Mouse (Mus musculus) monocyte, adult 5-6 weeks (primary cell): Measurements from ENCODE around the gene Cela1. TPM values are rescaled to one million over a fixed set of nuclear protein-coding genes. Genes with fewer than 3 reads are reported as not detected.

Experiments
- total RNA-seq: library from RNA; stranded (forward); fragments of 200-1000, 200-491, 200-594 nt; gene quantifications from 3 replicates; pipeline ENCODE4 v1.2.3, GENCODE M21; 2017

Gene Cela1
- total RNA-seq, 1 experiment from 2014 or later: 2.6 TPM

Other genes starting within 250 kb of the Cela1 start
- gene Letmd1, start 218.9 kb downstream of the Cela1 start, total RNA-seq: 12.8 to 20.7 TPM (median 13.0 TPM) in 3 replicates
- 3.4 to 4.2 TPM (median 3.6 TPM) in 3 replicates for gene Csrnp2, start 192.4 kb downstream of the Cela1 start, total RNA-seq
- 4.9 to 13.8 TPM (median 10.3 TPM) in 3 replicates for gene Tfcp2, start 135.9 kb downstream of the Cela1 start, total RNA-seq
- gene Pou6f1, start 87.9 kb downstream of the Cela1 start, total RNA-seq: 5.8 to 17.7 TPM (median 16.6 TPM) in 3 replicates
- gene Dazap2, start 72.6 kb downstream of the Cela1 start, total RNA-seq: 302 to 403 TPM (median 317 TPM) in 3 replicates
- gene Smagp, start 51.0 kb downstream of the Cela1 start, total RNA-seq: 9.8 to 17.2 TPM (median 15.0 TPM) in 3 replicates
- gene Bin2, start 18.4 kb downstream of the Cela1 start, total RNA-seq: 579 to 859 TPM (median 610 TPM) in 3 replicates
- 43.8 to 60.6 TPM (median 51.3 TPM) in 3 replicates for gene Galnt6, start 41.5 kb upstream of the Cela1 start, total RNA-seq
- gene Slc4a8, start 73.8 kb upstream of the Cela1 start, total RNA-seq: 0.11 to 3.9 TPM (median 2.0 TPM) in 3 replicates
- not detected in 3 replicates for gene Scn8a, start 181.9 kb upstream of the Cela1 start, total RNA-seq